Mouse (Mus musculus) large intestine, adult 2 months (tissue): Measurements from ENCODE around the gene Cpeb3. TPM values are rescaled to one million over a fixed set of nuclear protein-coding genes. Genes with fewer than 3 reads are reported as not detected.
"Not testable (repeated sequence)": the region's sequence is repeated elsewhere in the genome, so short reads cannot be mapped to it uniquely, and the experiment has no call there.

Experiments
- DNase-seq: peaks from one replicate; pipeline ENCODE4 v3.0.0-alpha.2; 2012; ENCODE audit warnings: low read depth, low spot score
- WGBS: fragments of 180-500 bp; shearing (Covaris S2); methylation state at CpG from one replicate; pipeline ENCODE4 v1.1.7; 2018; 5-methylcytosine and 5-hydroxymethylcytosine counted together
- polyA plus RNA-seq: library from polyadenylated mRNA; depleted of rRNA; stranded (reverse); fragments of >200 nt; gene quantifications from 2 replicates; pipeline ENCODE4 v1.2.3, GENCODE M21; 2012

Cpeb3 gene
- polyA plus RNA-seq, 1 experiment = 1.1 TPM

GRCm38 (mm10) chr19:37208986-37209385, 585 bp upstream of the Cpeb3 start:
- 18% methylated on average over 7 of the region's 7 CpGs for WGBS

DNA sequence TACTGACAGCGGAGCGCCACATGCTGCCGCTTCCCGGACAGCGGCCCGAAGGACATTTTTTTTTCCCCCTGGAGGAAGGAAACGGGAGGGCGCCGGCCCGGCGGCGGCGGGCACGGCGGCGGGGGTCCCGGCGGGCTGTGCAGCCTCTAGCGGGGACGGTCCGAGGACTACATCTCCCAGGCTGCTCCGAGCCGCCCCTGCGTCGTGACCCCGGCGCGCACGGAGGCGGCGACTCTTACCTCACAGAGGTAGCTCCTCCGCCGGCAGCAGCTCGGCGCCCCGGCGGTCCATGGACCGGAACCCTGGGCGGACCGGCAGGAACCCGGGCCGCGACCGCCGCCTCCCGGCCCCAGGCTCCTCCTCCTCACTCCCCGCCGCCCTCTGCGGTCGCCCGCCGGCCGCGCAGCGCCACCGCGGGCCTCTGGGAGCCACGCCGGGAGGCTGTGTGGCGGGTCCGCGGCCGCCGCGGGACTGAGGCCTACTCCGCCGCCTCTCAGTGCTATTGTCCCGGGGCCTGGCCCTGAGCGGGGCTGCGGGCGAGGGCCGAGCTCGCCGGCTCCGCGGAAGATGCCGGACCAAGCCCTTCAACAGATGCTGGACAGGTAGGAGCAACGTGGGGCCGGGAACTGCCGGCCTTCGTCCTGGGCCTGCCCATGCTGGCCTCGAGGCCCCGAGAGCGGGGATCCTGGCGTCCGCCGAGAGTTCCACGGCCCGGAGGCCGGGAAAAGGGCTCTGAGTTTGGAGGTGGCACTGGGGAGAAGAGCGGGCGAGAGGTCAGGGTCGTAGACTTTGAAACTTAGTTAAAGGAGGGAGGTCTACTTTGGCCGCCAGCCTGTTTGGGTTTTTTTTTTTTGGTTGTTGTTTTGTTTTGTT, 862 bp downstream of the Cpeb3 start, which contains the start of gene March5:
TSS of gene March5 (plus strand) at position 241 of the 873 bp plus-strand sequence.
- under 1% methylated on average over 94 of the region's 94 CpGs for WGBS
- DNase-seq = peak; percentile 44

More at GRCm38 (mm10) chr19:37208986-37209385, 585 bp upstream of the Cpeb3 start:
- peak; percentile 51 for DNase-seq

GRCm38 (mm10) chr19:37206641-37207302, 1.6 kb downstream of the Cpeb3 start:
- DNase-seq = peak; percentile 37
- under 1% methylated on average over 47 of the region's 47 CpGs for WGBS

DNA sequence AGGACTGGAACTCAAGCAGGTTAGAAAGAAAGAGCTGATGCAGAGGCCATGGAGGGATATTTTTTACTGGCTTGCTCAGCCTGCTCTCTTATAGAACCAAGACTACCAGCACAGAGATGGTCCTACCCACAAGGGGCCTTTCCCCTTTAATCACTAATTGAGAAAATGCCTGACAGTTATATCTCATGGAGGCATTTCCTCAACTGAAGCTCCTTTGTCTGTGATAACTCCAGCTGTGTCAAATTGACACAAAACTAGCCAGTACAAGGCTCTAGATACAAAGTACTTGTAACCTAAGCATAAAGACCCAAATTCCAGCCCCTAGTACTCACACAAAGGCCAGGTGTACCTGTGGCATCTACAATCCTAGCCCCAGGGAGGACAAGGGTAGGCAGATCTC, 3.2 kb downstream of the Cpeb3 start:
- not testable (repeated sequence) for DNase-seq

DNA sequence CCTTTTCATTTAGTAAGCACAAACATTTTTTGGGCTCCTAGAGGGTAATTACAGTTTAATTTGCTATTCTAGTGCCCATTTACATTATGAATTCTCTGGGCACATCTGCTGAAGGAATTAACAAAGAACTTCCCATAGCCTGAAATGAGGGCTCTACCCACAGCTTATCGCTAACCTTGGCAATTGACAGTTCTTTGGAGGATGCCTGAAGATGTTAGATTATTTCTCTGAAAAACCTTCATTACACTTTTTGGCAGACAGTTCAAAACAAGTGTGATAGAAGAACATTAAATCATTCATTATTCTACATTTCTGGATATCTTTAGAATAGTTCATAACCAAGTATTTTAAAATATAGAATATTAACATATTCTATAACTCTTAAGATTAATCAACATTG, 5.0 kb downstream of the Cpeb3 start:
- no peak for DNase-seq
- WGBS = 91% methylated on average over 1 of the region's 1 CpGs

GRCm38 (mm10) chr19:37199889-37200288, 8.5 kb downstream of the Cpeb3 start:
- no peak for DNase-seq
- WGBS = 80% methylated on average over 2 of the region's 2 CpGs

GRCm38 (mm10) chr19:37198165-37198880, 10.1 kb downstream of the Cpeb3 start:
- 47% methylated on average over 1 of the region's 1 CpGs for WGBS

DNA sequence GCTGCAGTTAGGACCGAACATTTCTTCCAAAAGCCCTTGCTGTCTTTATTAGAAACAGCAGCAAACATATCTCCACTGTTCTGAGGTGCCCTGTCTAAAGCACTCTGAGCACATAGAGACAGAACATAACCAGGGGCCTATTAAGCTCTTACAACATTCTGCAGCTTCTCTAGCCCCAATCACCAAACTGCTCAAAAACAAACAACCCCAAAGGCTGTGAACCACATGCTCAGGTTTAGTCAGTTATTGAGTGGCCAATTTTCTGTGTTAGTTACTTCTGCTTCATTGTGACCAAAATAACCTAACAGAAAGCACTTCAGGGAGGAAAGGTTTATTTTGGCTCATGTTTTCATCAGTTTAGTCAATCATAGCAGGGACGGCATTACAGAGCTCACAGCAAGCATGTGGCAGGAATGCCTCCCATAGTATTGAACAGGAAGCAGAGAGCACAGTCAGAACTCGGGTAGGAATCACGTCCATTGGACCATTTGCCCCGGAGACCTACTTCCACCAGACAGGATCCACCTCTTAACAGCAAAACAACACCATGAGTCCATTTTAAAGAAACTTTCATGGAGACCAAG, 15.8 kb downstream of the Cpeb3 start:
- 66% methylated on average over 5 of the region's 5 CpGs for WGBS
- DNase-seq = no peak

More at GRCm38 (mm10) chr19:37198165-37198880, 10.1 kb downstream of the Cpeb3 start:
- no peak for DNase-seq

- no peak for DNase-seq
- WGBS = 59% methylated on average over 4 of the region's 4 CpGs
Observed at GRCm38 (mm10) chr19:37188366-37188948, 19.9 kb downstream of the Cpeb3 start.

GRCm38 (mm10) chr19:37177819-37178708, 30.3 kb downstream of the Cpeb3 start:
- no peak for DNase-seq

GRCm38 (mm10) chr19:37176879-37177462, 31.4 kb downstream of the Cpeb3 start:
- WGBS = 53% methylated on average over 4 of the region's 4 CpGs
- no peak for DNase-seq

More at GRCm38 (mm10) chr19:37177819-37178708, 30.3 kb downstream of the Cpeb3 start:
- WGBS = 15% methylated on average over 17 of the region's 17 CpGs

GRCm38 (mm10) chr19:37175919-37176318, 32.5 kb downstream of the Cpeb3 start:
- 12% methylated on average over 6 of the region's 6 CpGs for WGBS
- no peak for DNase-seq

DNA sequence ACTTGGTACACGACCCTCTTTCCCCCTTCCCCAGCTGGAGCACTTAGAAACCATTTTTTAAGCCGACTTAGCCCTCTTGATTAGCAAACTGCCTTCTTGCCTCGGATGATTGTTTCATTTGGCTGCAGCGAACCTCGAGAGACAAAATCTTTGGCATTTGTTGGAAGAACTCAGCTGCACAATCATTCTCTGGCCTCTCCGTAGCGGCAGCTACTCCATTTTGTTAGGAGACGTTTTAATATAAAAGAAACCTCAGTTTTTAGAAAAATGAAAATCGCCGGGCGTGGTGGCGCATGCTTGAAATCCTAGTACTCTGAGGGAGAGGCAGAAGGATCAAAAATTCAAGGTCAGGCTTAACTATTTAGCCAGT, 33.0 kb downstream of the Cpeb3 start:
- no peak for DNase-seq
- 1% methylated on average over 12 of the region's 12 CpGs for WGBS

- under 1% methylated on average over 36 of the region's 36 CpGs for WGBS
- DNase-seq = no peak
Observed at GRCm38 (mm10) chr19:37174716-37175435, 33.5 kb downstream of the Cpeb3 start.

- no peak for DNase-seq
- under 1% methylated on average over 70 of the region's 70 CpGs for WGBS
Observed at GRCm38 (mm10) chr19:37174116-37174715, 34.2 kb downstream of the Cpeb3 start.

DNA sequence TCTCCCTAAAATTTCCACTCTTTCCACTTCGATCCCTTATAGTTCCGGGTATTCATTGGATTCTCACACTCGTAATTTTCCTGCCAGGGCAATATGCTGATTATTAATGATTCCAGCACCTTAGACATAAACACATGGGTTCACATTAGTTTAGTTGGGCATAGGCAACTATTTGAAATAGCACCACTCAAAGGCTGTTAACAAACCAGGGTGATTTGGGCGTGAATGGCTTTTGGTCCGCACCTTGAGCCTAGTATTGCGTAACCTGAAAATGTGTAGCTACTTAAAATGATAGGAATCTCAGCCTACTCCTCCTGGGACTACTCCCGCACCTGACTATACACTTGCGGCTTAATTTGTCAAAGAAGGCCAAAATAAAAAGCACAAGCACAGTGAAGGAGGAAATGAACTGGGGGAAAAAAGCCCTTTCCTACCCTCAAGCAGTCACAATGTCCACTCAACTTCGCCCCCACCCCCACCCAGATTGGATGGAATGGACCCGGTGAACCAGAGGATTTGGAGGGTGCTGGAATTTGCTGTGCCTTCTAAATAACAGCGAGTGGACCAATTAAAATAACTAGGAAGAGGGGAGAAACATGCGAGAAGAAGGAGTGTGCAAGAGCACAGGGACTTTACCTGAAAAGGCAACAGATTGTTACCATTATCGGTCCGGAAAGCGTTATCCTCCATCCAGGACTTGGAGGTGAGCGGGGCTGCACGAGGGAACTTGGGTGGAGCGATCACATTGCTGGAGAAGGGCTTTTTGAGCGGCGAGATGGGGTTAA, 34.9 kb downstream of the Cpeb3 start:
- WGBS = 26% methylated on average over 20 of the region's 20 CpGs
- DNase-seq = no peak
